Mouse (Mus musculus): Measurements from ENCODE around the gene Jchain. TPM values are rescaled to one million over a fixed set of nuclear protein-coding genes. Genes with fewer than 3 reads are reported as not detected.
A peak's percentile ranks its signal among the peaks of the same experiment; 100 is the strongest.

Jchain gene
- total and polyA plus RNA-seq, 3 experiments: 0.36 to 3.9 (median 0.39) TPM

DNA sequence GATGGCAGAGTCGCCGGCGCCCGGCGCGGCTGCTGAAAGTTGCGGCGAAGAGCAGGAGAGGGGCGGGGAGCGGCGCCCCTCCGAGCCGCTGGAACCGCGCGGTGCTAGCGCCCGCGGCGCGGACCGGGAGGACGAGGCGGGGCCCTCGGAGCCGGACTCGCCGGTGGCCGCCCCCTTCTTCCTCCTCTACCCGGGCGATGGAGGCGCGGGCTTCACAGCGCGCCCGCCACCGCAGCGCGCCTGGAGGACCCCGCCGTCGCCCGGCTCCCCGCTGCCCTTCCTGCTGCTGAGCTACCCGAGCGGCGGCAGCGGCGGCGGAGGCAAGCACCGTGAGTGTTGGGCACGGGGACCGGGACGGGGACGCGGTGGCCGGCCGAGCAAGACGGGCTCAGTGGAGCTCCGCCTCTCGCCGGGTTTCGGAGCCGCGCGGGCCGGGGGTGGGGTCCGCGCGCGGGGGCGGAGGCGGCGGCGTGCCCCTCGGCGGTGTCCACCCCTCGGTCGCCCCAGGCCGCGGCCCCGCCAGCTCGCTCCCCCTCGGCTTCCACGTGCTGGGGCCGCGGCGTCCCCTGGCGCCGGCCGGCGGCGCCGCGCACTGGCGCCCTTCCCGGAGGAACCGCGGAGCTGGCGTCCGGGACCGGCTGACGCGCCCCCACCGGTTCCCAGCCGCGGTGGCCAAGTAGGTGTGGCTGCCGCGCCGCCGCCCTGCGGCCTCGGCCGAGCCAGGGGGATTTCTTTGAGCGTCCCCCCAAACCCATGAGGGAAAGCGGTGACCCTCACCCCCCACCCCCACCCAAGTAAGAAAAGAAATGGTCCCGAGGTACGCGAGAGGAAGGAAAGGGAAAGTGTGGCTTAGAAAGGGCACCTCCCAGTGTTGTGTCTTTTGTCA is 37.7 kb upstream of the Jchain start:
- DNase-seq: peak; percentile 89 to 90
- H3K36me3 ChIP-seq (ENCODE audit: control insufficient read depth, insufficient read depth, low read length): no peaks in the 10 kb centered on the region
- peak overlapping the region; percentile 83 for H3K4me3 ChIP-seq
- TF ChIP-seq EP300 (IDR thresholded peaks at IDR 0.05; ENCODE audit: insufficient read depth, low read depth, low read length) (no peak), CTCF (IDR thresholded peaks at IDR 0.05) (peak; percentile 42), POLR2A (IDR thresholded peaks at IDR 0.05; ENCODE audit: insufficient read depth, low read depth, low read length) (no peak)
- 0 out of 2 replicates have a peak, but pooled peaks cover 3% of the 10 kb centered on the region for H3K79me2 ChIP-seq (replicated peaks; ENCODE audit: control insufficient read depth, insufficient read depth, low read length)
- H3K9ac ChIP-seq (ENCODE audit: low read depth, low read length): peak overlapping the region; percentile 76
- 2% methylated on average over 97 of the region's 119 CpGs for WGBS
- no peaks in the 10 kb centered on the region for H3K27me3 ChIP-seq (ENCODE audit: control insufficient read depth, insufficient read depth, low read length)
- H3K27ac ChIP-seq: peak overlapping the region; percentile 88
- intact Hi-C loops (cut with DNase I): loop anchor here (2.0 to 5.0 kb wide), 3 partner anchors 112 to 202 kb away; partner anchors contain the start of genes Grsf1 and Mob1b
- H3K4me1 ChIP-seq (ENCODE audit: control insufficient read depth, insufficient read depth, low read length): peaks cover 6% of the 10 kb centered on the region

DNA sequence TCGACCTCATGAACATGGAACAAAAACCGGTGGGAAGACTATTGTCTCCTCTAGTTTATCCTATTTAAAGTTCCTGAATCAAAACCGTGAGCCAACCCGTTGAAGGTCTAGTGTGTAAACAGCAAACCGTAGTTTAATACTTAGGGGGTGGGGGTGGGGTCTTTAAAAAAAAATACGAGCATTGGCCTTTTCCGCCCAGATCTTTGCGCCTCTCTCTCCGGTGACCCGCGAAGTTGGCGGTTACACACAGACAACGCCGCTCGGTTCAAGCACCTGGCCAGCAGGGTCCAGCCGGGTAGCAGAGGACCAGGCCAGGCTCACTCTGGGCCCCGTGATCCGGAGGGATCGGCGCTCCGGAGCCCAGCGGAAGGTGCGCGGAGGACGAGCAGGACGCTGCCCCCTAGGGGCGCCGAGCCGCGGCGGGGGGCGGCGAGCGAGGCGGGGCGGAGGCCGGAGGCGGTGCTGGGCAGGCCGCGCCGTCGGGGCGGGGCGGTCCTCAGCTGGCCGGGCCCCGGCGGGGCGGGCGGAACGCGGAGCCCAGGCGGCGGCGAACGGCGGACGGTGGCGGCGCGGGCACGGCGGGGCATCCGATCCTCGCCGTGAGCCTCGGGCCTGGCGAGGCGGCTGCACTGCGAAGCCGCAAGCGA is 36.9 kb upstream of the Jchain start, which contains the start of gene Rufy3:
Gene Rufy3 (plus strand): TSS at position 540 of the 647 bp plus-strand sequence.
- no peaks in the 10 kb centered on the region for H3K36me3 ChIP-seq (ENCODE audit: control insufficient read depth, insufficient read depth, low read length)
- peak within 1 kb of the TSS; percentile 83 for H3K4me3 ChIP-seq
- peak within 1 kb of the TSS; percentile 76 for H3K9ac ChIP-seq (ENCODE audit: low read depth, low read length)
- WGBS: under 1% methylated on average over 71 of the region's 71 CpGs
- DNase-seq: peak; percentile 94 to 95
- intact Hi-C loops (cut with DNase I): loop anchor here (2.0 to 5.0 kb wide), 3 partner anchors 113 to 203 kb away; partner anchors contain the start of genes Grsf1 and Mob1b
- 0 out of 2 replicates have a peak, but pooled peaks cover 3% of the 10 kb centered on the region for H3K79me2 ChIP-seq (replicated peaks; ENCODE audit: control insufficient read depth, insufficient read depth, low read length)
- H3K27me3 ChIP-seq (ENCODE audit: control insufficient read depth, insufficient read depth, low read length): no peaks in the 10 kb centered on the region
- TF ChIP-seq POLR2A (IDR thresholded peaks at IDR 0.05; ENCODE audit: insufficient read depth, low read depth, low read length): peak; percentile 76; the same call in 1 of the 2 replicates
- peak; percentile 70 for TF ChIP-seq CTCF (IDR thresholded peaks at IDR 0.05)
- TF ChIP-seq EP300 (IDR thresholded peaks at IDR 0.05; ENCODE audit: insufficient read depth, low read depth, low read length): no peak
- H3K27ac ChIP-seq: peak within 1 kb of the TSS; percentile 94
- H3K4me1 ChIP-seq (ENCODE audit: control insufficient read depth, insufficient read depth, low read length): peaks cover 6% of the 10 kb centered on the region

DNA sequence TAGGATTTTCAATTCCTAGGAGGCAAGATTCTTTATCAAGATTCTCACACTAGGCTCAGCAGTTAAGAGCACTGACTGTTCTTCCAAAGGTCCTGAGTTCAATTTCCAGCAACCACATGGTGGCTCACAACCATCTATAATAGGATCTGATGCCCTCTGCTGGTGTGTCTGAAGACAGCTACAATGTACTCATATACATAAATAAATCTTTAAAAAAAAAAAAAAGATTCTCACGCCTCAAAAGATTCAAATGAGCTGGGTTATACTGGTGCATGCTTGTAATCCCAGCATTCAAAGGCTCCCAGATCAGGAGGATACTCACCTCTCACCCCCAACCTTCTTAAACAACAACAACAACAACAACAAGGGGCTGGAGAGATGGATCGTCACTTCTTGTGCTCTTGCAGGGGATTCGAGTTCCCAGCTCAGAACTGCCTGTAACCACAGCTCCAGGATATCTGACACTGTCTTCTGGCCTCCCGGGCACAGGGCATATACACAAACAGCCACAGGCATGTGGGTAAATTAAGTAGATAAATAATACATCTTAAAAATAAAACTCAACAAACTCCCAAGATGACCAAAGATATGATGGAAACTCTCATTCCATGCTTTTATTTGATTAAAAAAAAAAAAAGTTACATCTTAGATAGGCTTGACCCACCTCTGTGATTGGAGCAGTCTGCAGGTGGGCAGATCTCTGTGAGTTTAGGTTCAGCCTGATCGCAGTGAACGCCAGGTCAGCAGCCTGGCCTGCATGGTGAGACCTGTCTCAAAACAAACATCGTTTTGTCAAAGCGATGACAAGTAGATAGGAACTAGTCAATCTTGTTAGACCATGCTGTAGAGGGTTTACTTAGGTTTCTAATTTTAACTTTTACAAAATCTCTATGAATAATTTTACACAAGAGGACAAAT is 35.4 kb upstream of the Jchain start:
- H3K4me1 ChIP-seq (ENCODE audit: control insufficient read depth, insufficient read depth, low read length): peaks cover 6% of the 10 kb centered on the region
- H3K79me2 ChIP-seq (replicated peaks; ENCODE audit: control insufficient read depth, insufficient read depth, low read length): no peaks in the 10 kb centered on the region
- no peak overlapping the region for H3K27ac ChIP-seq
- no peak overlapping the region for H3K9ac ChIP-seq (ENCODE audit: low read depth, low read length)
- H3K4me3 ChIP-seq: no peak overlapping the region
- intact Hi-C loops (cut with DNase I): no loop called here
- TF ChIP-seq CTCF (IDR thresholded peaks at IDR 0.05): no peak
- no peak for TF ChIP-seq POLR2A (IDR thresholded peaks at IDR 0.05; ENCODE audit: insufficient read depth, low read depth, low read length)
- TF ChIP-seq EP300 (IDR thresholded peaks at IDR 0.05; ENCODE audit: insufficient read depth, low read depth, low read length): no peak
- DNase-seq: no peak
- WGBS: 80% methylated on average over 8 of the region's 8 CpGs
- no peaks in the 10 kb centered on the region for H3K27me3 ChIP-seq (ENCODE audit: control insufficient read depth, insufficient read depth, low read length)
- no peaks in the 10 kb centered on the region for H3K36me3 ChIP-seq (ENCODE audit: control insufficient read depth, insufficient read depth, low read length)

DNA sequence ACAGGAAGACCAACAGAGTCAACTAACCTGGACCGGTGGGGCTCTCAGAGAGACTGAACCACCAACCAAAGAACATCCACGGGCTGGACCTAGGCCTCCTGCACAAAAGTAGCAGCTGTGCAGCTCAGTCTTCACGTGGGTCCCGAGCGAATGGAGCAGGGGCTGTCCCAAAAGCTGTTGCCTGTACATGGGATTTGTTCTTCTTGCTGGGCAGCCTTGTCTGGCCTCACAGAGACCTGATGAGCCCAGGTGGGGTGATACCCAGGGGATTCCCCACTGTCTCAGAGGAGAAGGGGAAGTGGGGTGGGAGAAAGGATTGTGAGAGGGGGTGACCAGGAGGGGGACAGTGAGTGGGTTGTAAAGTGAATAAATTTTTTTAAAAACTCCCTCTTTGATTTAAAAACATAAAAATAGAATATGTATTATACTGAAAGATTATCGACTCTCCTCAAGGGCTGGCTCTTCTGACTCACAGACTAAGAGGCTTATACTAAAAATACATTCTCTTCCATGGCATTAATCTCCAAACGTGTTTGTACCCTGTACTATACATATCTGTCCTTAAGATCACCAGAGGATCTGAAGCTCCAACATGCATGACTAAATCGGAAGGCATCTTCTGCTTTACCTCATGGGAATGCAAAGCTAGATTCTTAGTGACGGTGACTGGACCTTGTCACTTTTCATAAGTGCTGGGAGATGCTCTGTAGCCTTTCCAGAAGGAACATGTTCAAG is 33.6 kb upstream of the Jchain start:
- intact Hi-C loops (cut with DNase I): no loop called here

More for the DNA sequence above, 33.6 kb upstream of the Jchain start:
- peaks cover 2% of the 10 kb centered on the region for H3K36me3 ChIP-seq (ENCODE audit: control insufficient read depth, insufficient read depth, low read length)
- TF ChIP-seq CTCF (IDR thresholded peaks at IDR 0.05) (no peak), POLR2A (IDR thresholded peaks at IDR 0.05; ENCODE audit: insufficient read depth, low read depth, low read length) (no peak), EP300 (IDR thresholded peaks at IDR 0.05; ENCODE audit: insufficient read depth, low read depth, low read length) (no peak)
- WGBS: 76% methylated on average over 9 of the region's 9 CpGs
- H3K9ac ChIP-seq (ENCODE audit: low read depth, low read length): no peak overlapping the region
- DNase-seq: no peak
- H3K4me1 ChIP-seq (ENCODE audit: control insufficient read depth, insufficient read depth, low read length): peaks cover 3% of the 10 kb centered on the region; the same call in 1 of the 2 replicates
- H3K27ac ChIP-seq: no peak overlapping the region
- H3K4me3 ChIP-seq: no peak overlapping the region
- H3K27me3 ChIP-seq (ENCODE audit: control insufficient read depth, insufficient read depth, low read length): no peaks in the 10 kb centered on the region
- no peaks in the 10 kb centered on the region for H3K79me2 ChIP-seq (replicated peaks; ENCODE audit: control insufficient read depth, insufficient read depth, low read length)
